Mouse (Mus musculus) thymus, adult 2 months (tissue): ENCODE measurements around the gene Spock1.

ENCODE experiments used
- CTCF ChIP-seq: fragments of 200-500 bp; IDR thresholded peaks from 2 replicates; pipeline ENCODE4 v1.5.1; 2012; ENCODE audit warnings: mild to moderate bottlenecking, control low read depth, low read length, moderate library complexity, borderline replicate concordance; ENCODE audit not compliant: control insufficient read depth, poor library complexity, insufficient read depth; ENCODE audit errors: extremely low read depth
- POLR2A ChIP-seq: fragments of 200-500 bp; IDR thresholded peaks from 2 replicates; pipeline ENCODE4 v1.6.1; 2012; ENCODE audit warnings: mild to moderate bottlenecking, low read length, control low read depth, moderate library complexity; ENCODE audit not compliant: control insufficient read depth, poor library complexity, insufficient read depth; ENCODE audit errors: extremely low read depth

DNA sequence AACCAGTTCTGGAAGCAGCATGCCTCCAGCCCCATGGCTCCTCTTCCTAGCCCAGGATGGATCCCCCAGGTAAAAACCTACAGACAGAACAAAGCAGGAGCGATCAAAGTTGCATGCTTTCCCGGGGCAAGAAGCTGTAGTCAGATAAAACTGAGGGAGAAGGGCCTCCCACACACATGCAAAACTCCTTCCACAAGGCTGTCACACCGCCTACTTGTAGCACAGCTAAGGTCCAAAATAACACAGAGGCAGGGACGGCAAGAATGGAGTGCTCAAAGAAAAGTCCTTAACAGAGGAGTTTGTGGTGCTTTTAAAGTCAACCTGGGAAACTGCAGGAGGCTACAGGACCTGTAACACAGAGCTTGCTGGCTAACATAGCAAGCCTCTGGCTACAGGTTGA is 28.3 kb downstream of the Spock1 start:
- TF ChIP-seq POLR2A, result no peak
- no peak for TF ChIP-seq CTCF
